Mouse (Mus musculus): ENCODE data around the gene Phf21a. TPM values are rescaled to one million over a fixed set of nuclear protein-coding genes. Genes with fewer than 3 reads are reported as not detected.
A peak's percentile ranks its signal among the peaks of the same experiment; 100 is the strongest.

Phf21a gene
- polyA plus RNA-seq, 1 experiment, result 7.1 TPM

GRCm38 (mm10) chr2:92141073-92141472 lies 48.2 kb downstream of the Phf21a start:
- TF ChIP-seq GATA1 (IDR thresholded peaks at IDR 0.05; ENCODE audit: low read length), result no peak

- no peak for TF ChIP-seq GATA1 (IDR thresholded peaks at IDR 0.05; ENCODE audit: low read length)
These were observed 51.0 kb downstream of the Phf21a start for GRCm38 (mm10) chr2:92143932-92144331.

GRCm38 (mm10) chr2:92164291-92164690 lies 71.4 kb downstream of the Phf21a start:
- no peak for TF ChIP-seq GATA1 (IDR thresholded peaks at IDR 0.05; ENCODE audit: low read length)

- no peak for TF ChIP-seq GATA1 (IDR thresholded peaks at IDR 0.05; ENCODE audit: low read length)
These were observed 74.0 kb downstream of the Phf21a start for GRCm38 (mm10) chr2:92166950-92167349.

GRCm38 (mm10) chr2:92171046-92171643 lies 78.2 kb downstream of the Phf21a start:
- TF ChIP-seq GATA1 (IDR thresholded peaks at IDR 0.05; ENCODE audit: low read length), result no peak

- TF ChIP-seq GATA1 (IDR thresholded peaks at IDR 0.05; ENCODE audit: low read length), result no peak
These were observed 79.4 kb downstream of the Phf21a start for GRCm38 (mm10) chr2:92172300-92172699.

- TF ChIP-seq GATA1 (IDR thresholded peaks at IDR 0.05; ENCODE audit: low read length), result no peak
These were observed 80.3 kb downstream of the Phf21a start for GRCm38 (mm10) chr2:92173186-92173585.

- TF ChIP-seq GATA1 (IDR thresholded peaks at IDR 0.05; ENCODE audit: low read length), result peak; percentile 74
These were observed 81.3 kb downstream of the Phf21a start for GRCm38 (mm10) chr2:92174265-92174664.

- TF ChIP-seq GATA1 (IDR thresholded peaks at IDR 0.05; ENCODE audit: low read length), result no peak
These were observed 82.1 kb downstream of the Phf21a start for GRCm38 (mm10) chr2:92175002-92175401.

- no peak for TF ChIP-seq GATA1 (IDR thresholded peaks at IDR 0.05; ENCODE audit: low read length)
These were observed 83.4 kb downstream of the Phf21a start for GRCm38 (mm10) chr2:92176292-92176691.

- TF ChIP-seq GATA1 (IDR thresholded peaks at IDR 0.05; ENCODE audit: low read length), result no peak
These were observed 89.3 kb downstream of the Phf21a start for GRCm38 (mm10) chr2:92182146-92182756.

- no peak for TF ChIP-seq GATA1 (IDR thresholded peaks at IDR 0.05; ENCODE audit: low read length)
These were observed 90.1 kb downstream of the Phf21a start for GRCm38 (mm10) chr2:92182981-92183501.

- TF ChIP-seq GATA1 (IDR thresholded peaks at IDR 0.05; ENCODE audit: low read length), result no peak
These were observed 90.7 kb downstream of the Phf21a start for GRCm38 (mm10) chr2:92183613-92184076.

GRCm38 (mm10) chr2:92184077-92184921 lies 91.4 kb downstream of the Phf21a start:
- TF ChIP-seq GATA1 (IDR thresholded peaks at IDR 0.05; ENCODE audit: low read length), result no peak

- no peak for TF ChIP-seq GATA1 (IDR thresholded peaks at IDR 0.05; ENCODE audit: low read length)
These were observed 92.3 kb downstream of the Phf21a start for GRCm38 (mm10) chr2:92185062-92185765.
